Mouse (Mus musculus): Measurements from ENCODE around the gene Sp7. TPM values are rescaled to one million over a fixed set of nuclear protein-coding genes. Genes with fewer than 3 reads are reported as not detected.

Sp7 gene
- polyA plus RNA-seq (2012; rRNA removed) (0.01 and 0.07 TPM in 2 replicates), polyA plus RNA-seq (2014; fragmentation: Nextera tagmentation; extraction: Ambion mirVana) (0.04 TPM in 1 of 2 replicates, not detected in the other)

DNA sequence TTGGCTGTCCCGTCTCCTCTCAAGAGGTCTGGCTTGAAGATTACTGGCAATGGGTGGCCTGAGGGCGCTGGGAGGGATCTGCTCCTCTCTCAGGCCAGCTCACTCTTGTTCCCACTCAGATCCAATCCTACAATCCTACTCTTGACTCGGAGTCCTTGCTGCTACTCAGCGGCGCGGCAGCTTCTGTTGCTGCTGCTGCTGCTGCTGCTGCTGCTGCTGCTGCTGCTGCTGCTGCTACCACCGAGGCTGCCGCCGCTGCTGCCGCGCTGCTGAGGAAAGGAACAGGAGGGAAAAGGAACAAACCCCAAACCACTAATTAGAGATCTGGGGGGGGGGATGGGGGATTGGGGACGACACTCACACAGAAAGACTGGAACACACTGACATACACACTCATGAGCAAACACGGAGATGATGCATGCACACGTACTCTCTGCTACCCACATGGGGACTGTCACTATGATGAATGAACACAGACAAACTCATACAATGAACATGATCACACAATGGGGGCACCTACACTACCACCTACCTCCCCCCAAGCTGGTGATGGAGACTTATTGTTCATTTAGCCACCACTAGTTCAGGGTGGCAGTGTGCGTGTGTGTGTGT lies at the start of gene Sp7:
Gene Sp7 (minus strand): TSS at position 450 of the 612 bp plus-strand sequence.
- ATAC-seq (ENCODE audit: insufficient read depth) (no peak), DNase-seq (ENCODE audit: low read depth in 3 of 3, low spot score in 3 of 3) (no peak)
- no peaks in the 10 kb centered on the region for H3K9me3 ChIP-seq (ENCODE audit: control insufficient read depth, low read length)
- TF ChIP-seq EP300 (IDR thresholded peaks at IDR 0.05; ENCODE audit: low read depth) (no peak), CTCF (IDR thresholded peaks at IDR 0.05; ENCODE audit: low read depth) (no peak)
- WGBS (ENCODE audit: insufficient replicate concordance), result 6% methylated on average over 15 of the region's 15 CpGs
- H3K4me1 ChIP-seq (replicated peaks; ENCODE audit: control insufficient read depth in 2 of 2, insufficient read depth in 2 of 2, low read length in 1 of 2), result 0 out of 4 replicates have a peak, but pooled peaks cover 0 to 2% of the 10 kb centered on the region in 2 experiments
- no peak within 1 kb of the TSS for H3K4me3 ChIP-seq (ENCODE audit: insufficient read depth in 1 of 2, low read depth in 2 of 2, low read length in 2 of 2)
- no peak within 1 kb of the TSS for H3K9ac ChIP-seq (replicated peaks)
- no peak within 1 kb of the TSS for H3K4me2 ChIP-seq (ENCODE audit: low read depth)
- H3K36me3 ChIP-seq (replicated peaks; ENCODE audit: control insufficient read depth, insufficient read depth, low read depth), result no peaks in the 10 kb centered on the region
- no peak within 1 kb of the TSS for H3K27ac ChIP-seq
- peaks cover 43% of the 10 kb centered on the region for H3K27me3 ChIP-seq (ENCODE audit: control insufficient read depth, insufficient read depth, low read length)

GRCm38 (mm10) chr15:102413687-102414086 lies 46.7 kb upstream of the Sp7 start:
- H3K9ac ChIP-seq (replicated peaks), result no peak overlapping the region
- no peak overlapping the region for H3K4me3 ChIP-seq (ENCODE audit: insufficient read depth in 1 of 2, low read depth in 2 of 2, low read length in 2 of 2)
- H3K4me2 ChIP-seq (ENCODE audit: low read depth), result no peak overlapping the region
- no peak overlapping the region for H3K27ac ChIP-seq
- ATAC-seq (ENCODE audit: insufficient read depth) (no peak), DNase-seq (ENCODE audit: low read depth in 3 of 3, low spot score in 3 of 3) (no peak)
- no peaks in the 10 kb centered on the region for H3K27me3 ChIP-seq (ENCODE audit: control insufficient read depth, insufficient read depth, low read length)
- H3K4me1 ChIP-seq (replicated peaks; ENCODE audit: control insufficient read depth in 2 of 2, insufficient read depth in 2 of 2, low read length in 1 of 2), result peaks cover 4 to 11% of the 10 kb centered on the region in 2 experiments
- no peaks in the 10 kb centered on the region for H3K9me3 ChIP-seq (ENCODE audit: control insufficient read depth, low read length)
- TF ChIP-seq EP300 (IDR thresholded peaks at IDR 0.05; ENCODE audit: low read depth) (no peak), CTCF (IDR thresholded peaks at IDR 0.05; ENCODE audit: low read depth) (no peak)
- peaks cover 44% of the 10 kb centered on the region for H3K36me3 ChIP-seq (replicated peaks; ENCODE audit: control insufficient read depth, insufficient read depth, low read depth)

GRCm38 (mm10) chr15:102411077-102411476 lies 44.1 kb upstream of the Sp7 start:
- H3K4me3 ChIP-seq (ENCODE audit: insufficient read depth in 1 of 2, low read depth in 2 of 2, low read length in 2 of 2), result no peak overlapping the region
- H3K27me3 ChIP-seq (ENCODE audit: control insufficient read depth, insufficient read depth, low read length), result no peaks in the 10 kb centered on the region
- no peak for DNase-seq (ENCODE audit: low read depth in 3 of 3, low spot score in 3 of 3)
- WGBS (ENCODE audit: insufficient replicate concordance), result 74% methylated on average over 1 of the region's 1 CpGs
- peaks cover 58% of the 10 kb centered on the region for H3K36me3 ChIP-seq (replicated peaks; ENCODE audit: control insufficient read depth, insufficient read depth, low read depth)
- no peak overlapping the region for H3K27ac ChIP-seq
- H3K4me1 ChIP-seq (replicated peaks; ENCODE audit: control insufficient read depth in 2 of 2, insufficient read depth in 2 of 2, low read length in 1 of 2), result peaks cover 11 to 15% of the 10 kb centered on the region in 2 experiments
- H3K9me3 ChIP-seq (ENCODE audit: control insufficient read depth, low read length), result no peaks in the 10 kb centered on the region
- no peak for ATAC-seq (ENCODE audit: insufficient read depth)
- H3K4me2 ChIP-seq (ENCODE audit: low read depth), result peak overlapping the region; percentile 48
- no peak for TF ChIP-seq EP300 (IDR thresholded peaks at IDR 0.05; ENCODE audit: low read depth)
- TF ChIP-seq CTCF (IDR thresholded peaks at IDR 0.05; ENCODE audit: low read depth), result no peak
- H3K9ac ChIP-seq (replicated peaks), result no peak overlapping the region

DNA sequence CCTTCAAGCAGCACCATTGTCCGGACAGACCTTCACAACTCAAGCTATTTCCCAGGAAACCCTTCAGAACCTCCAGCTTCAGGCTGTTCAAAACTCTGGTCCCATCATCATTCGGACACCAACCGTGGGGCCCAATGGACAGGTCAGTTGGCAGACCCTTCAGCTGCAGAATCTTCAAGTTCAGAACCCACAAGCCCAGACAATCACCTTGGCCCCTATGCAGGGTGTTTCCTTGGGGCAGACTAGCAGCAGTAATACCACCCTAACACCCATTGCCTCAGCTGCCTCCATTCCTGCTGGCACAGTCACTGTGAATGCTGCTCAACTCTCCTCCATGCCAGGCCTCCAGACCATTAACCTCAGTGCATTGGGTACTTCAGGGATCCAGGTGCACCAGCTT lies 42.3 kb upstream of the Sp7 start:
- Histone ChIP-seq H3K36me3 (replicated peaks; ENCODE audit: control insufficient read depth, insufficient read depth, low read depth) (peaks cover 55% of the 10 kb centered on the region), H3K4me1 (replicated peaks; ENCODE audit: control insufficient read depth in 2 of 2, insufficient read depth in 2 of 2, low read length in 1 of 2) (peaks cover 17 to 20% of the 10 kb centered on the region in 2 experiments), H3K4me3 (ENCODE audit: insufficient read depth in 1 of 2, low read depth in 2 of 2, low read length in 2 of 2) (no peak overlapping the region), H3K9ac (replicated peaks) (peak overlapping the region; percentile 10; the same call in 1 of the 2 replicates), H3K9me3 (ENCODE audit: control insufficient read depth, low read length) (no peaks in the 10 kb centered on the region), H3K27me3 (ENCODE audit: control insufficient read depth, insufficient read depth, low read length) (no peaks in the 10 kb centered on the region), H3K4me2 (ENCODE audit: low read depth) (peak overlapping the region; percentile 11), H3K27ac (no peak overlapping the region)
- no peak for DNase-seq (ENCODE audit: low read depth in 3 of 3, low spot score in 3 of 3)
- 85% methylated on average over 3 of the region's 3 CpGs for WGBS (ENCODE audit: insufficient replicate concordance)
- ATAC-seq (ENCODE audit: insufficient read depth), result no peak
- TF ChIP-seq EP300 (IDR thresholded peaks at IDR 0.05; ENCODE audit: low read depth) (no peak), CTCF (IDR thresholded peaks at IDR 0.05; ENCODE audit: low read depth) (no peak)

GRCm38 (mm10) chr15:102408558-102409130 lies 41.7 kb upstream of the Sp7 start:
- Histone ChIP-seq H3K4me1 (replicated peaks; ENCODE audit: control insufficient read depth in 2 of 2, insufficient read depth in 2 of 2, low read length in 1 of 2) (peaks cover 17 to 20% of the 10 kb centered on the region in 2 experiments), H3K27ac (no peak overlapping the region), H3K9ac (replicated peaks) (no peak overlapping the region), H3K4me3 (ENCODE audit: insufficient read depth in 1 of 2, low read depth in 2 of 2, low read length in 2 of 2) (no peak overlapping the region), H3K27me3 (ENCODE audit: control insufficient read depth, insufficient read depth, low read length) (no peaks in the 10 kb centered on the region), H3K36me3 (replicated peaks; ENCODE audit: control insufficient read depth, insufficient read depth, low read depth) (peaks cover 55% of the 10 kb centered on the region), H3K9me3 (ENCODE audit: control insufficient read depth, low read length) (no peaks in the 10 kb centered on the region), H3K4me2 (ENCODE audit: low read depth) (peak overlapping the region; percentile 8; the same call in 1 of the 2 replicates)
- 78% methylated on average over 2 of the region's 2 CpGs for WGBS (ENCODE audit: insufficient replicate concordance)
- DNase-seq (ENCODE audit: low read depth in 3 of 3, low spot score in 3 of 3) (no peak), ATAC-seq (ENCODE audit: insufficient read depth) (no peak)
- TF ChIP-seq CTCF (IDR thresholded peaks at IDR 0.05; ENCODE audit: low read depth) (no peak), EP300 (IDR thresholded peaks at IDR 0.05; ENCODE audit: low read depth) (no peak)
